Mouse (Mus musculus) myocyte (in vitro differentiated cells): Measurements from ENCODE around the gene Dmrtc2.

Source experiments
- MAX ChIP-seq: IDR thresholded peaks from one replicate; pipeline ENCODE4 v1.6.1; 2011; ENCODE audit warnings: low read depth, mild to moderate bottlenecking, control low read depth
- TCF3 ChIP-seq: IDR thresholded peaks from one replicate; pipeline ENCODE4 v1.6.1; 2011; ENCODE audit warnings: low read depth, control low read depth; ENCODE audit not compliant: insufficient read length

DNA sequence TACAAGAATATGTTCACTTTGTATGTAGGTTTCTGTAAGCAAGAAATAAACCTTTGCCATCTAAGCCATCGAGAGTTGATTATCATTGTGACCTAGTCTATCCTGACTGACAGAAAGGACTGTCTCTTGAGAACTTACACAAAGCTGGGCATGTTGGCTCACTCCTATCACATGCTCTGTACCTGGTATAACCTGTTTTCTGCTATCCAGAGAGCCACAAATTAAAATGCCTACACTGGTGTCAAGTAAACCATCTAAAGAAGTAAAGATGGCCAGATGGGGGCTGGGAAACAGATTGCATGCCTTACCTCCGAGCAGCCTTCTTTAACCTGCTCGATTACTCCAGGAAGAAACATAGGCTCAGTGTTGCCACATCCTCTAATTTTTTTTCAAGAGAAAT is 7.7 kb downstream of the Dmrtc2 start:
- TF ChIP-seq TCF3 = no peak
- TF ChIP-seq MAX = no peak
